Mouse (Mus musculus): ENCODE data around the gene Galm.
A peak's percentile ranks its signal among the peaks of the same experiment; 100 is the strongest.
"Not testable (repeated sequence)": the region's sequence is repeated elsewhere in the genome, so short reads cannot be mapped to it uniquely, and the experiment has no call there.

Gene Galm

GRCm38 (mm10) chr17:80206671-80207581 is 79.7 kb downstream of the Galm start, which contains the start of the genes Srsf7 and Ttc39d:
Gene Srsf7 (minus strand): TSS chr17:80207307.
Gene Ttc39d (plus strand): TSS chr17:80207460.
- peak; percentile 99 for DNase-seq (ENCODE audit: low read depth, low spot score)

DNA sequence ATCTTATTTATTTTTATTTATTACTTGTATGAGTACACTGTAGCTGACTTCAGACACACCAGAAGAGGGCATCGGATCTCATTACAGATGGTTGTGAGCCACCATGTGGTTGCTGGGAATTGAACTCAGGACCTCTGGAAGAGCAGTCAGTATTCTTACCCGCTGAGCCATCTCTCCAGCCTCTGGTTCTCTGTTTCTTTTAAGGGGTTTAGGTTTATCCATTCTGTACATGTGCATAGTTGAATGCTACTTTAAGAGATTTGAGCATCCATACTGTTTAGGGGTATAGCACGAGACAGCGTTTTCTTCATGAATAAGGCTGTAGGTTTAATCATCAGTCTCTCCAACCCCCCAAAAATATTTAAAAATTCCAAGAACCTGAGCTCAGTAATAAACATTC is 86.7 kb downstream of the Galm start:
- DNase-seq (ENCODE audit: low read depth, low spot score): not testable (repeated sequence)

DNA sequence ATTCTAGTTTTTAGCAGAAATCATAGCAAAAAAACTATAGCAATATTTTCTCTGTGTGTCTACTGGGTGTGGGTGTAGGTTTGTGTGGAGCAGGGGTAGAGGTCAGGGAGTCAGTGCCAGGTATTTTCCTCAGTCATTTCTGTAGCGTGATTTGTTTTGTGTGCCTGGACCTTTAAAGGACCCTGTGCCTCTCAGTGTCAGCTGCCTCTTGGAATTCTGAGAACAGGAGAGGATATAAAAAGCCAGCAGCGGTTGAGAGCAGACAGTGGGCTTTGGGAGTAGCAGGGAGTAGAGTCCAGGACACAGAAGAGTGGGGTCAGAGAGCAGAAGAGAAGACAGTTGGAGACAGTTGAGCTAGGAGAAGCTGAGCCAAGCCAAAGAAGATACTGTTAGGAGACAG is 92.9 kb downstream of the Galm start:
- no peak for DNase-seq (ENCODE audit: low read depth, low spot score)

GRCm38 (mm10) chr17:80221202-80221601 is 93.9 kb downstream of the Galm start:
- DNase-seq (ENCODE audit: low read depth, low spot score): no peak

DNA sequence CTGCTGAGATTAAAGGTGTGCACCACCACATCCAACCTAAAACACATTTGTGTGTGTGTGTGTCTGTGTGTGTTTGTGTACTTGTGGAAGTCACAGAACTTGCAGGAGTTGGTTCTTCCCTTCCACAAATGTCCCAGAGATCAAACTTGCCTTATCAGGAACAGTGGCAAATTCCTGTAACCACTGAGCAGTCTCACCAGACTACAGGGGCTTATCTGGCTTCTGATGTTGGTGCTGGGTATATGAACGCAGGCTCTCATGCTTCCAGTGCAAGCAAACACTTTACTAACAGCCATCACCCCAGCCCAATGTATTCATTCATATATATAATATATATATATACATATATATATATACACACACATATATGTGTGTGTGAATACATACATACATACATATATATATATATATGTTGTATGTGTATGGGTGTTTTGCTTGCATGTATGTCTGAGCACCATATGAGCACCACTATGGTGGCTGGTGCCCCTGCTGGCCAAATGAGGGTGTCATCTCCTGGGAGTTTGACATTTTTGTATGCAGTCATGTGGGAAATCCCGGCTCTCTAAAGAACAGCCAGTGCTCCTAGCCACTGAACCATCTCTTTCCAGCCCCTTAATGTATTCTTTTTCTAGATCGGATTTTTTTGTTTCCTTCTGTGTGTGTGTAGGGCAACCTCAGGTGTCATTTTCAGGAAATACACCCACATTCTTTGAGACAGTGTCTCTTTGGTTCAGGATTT is 94.8 kb downstream of the Galm start:
- peak; percentile 56 for DNase-seq (ENCODE audit: low read depth, low spot score)

DNA sequence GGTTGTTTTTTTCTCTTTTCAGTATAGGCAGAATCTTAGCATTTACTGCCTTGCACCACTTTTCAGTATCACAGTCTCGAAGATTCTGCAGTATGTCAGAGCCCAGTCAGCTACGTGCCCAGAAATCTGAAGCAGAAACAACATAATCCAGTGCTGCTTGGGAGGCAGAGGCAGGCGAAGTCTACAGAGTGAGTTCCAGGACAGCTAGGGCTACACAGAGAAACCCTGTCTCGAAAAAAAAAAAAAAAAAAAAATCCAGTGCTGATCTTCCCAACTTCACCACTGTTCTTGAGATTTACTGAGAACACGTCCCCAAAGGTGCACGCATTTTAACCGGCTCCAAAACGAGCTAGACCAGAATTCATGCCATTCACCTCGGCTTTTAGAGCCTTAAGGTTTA is 96.6 kb downstream of the Galm start:
- DNase-seq (ENCODE audit: low read depth, low spot score): no peak

GRCm38 (mm10) chr17:80224326-80225116 is 97.2 kb downstream of the Galm start, which contains the start of gene Gemin6:
Gene Gemin6 (plus strand): TSS chr17:80224441.
- DNase-seq (ENCODE audit: low read depth, low spot score): peak; percentile 93

- not testable (repeated sequence) for DNase-seq (ENCODE audit: low read depth, low spot score)
These were observed 97.9 kb downstream of the Galm start for GRCm38 (mm10) chr17:80225142-80225541.

DNA sequence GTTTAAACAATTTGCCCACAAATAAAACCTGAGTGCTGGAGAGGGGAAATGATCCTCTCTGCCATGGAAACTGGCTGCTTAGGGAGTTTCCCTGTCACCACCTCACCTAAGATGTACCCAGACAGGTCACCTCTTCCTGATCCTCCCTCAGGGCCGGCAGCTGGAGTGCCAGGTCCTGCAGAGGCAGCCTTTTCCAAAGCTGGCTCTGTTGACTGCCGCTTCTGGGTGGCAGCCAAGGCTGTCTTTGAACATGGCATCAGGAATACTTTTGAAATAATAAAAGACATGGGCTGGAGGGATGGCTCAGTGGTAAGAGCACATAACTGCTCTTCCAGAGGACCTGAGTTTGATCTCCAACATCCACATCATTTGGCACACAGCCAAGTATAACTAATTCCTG is 102.1 kb downstream of the Galm start:
- DNase-seq (ENCODE audit: low read depth, low spot score): no peak

DNA sequence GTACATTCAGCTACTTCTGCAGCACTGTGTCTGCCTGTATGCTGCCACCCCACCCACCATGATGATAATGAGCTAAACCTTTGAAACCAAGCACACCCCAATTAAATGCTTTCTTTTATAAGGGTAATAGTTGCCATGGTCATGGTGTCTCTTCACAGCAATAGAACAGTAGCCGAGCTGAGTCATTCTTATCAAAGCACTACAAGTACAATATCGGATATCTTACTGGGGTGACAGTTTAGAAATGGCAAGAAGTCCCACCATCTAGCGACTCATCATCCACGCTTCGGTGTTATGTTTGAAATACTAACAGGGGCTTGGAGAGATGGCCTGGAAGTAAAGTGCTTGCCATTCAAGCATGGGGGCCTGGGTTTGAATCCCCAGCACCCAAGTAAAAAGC is 106.6 kb downstream of the Galm start:
- DNase-seq (ENCODE audit: low read depth, low spot score): peak; percentile 30

GRCm38 (mm10) chr17:80234376-80234775 is 107.1 kb downstream of the Galm start:
- peak; percentile 26 for DNase-seq (ENCODE audit: low read depth, low spot score)

Data from A20 (cell line).